Mouse (Mus musculus) heart, embryonic 16.5 days (tissue): ENCODE measurements around the gene Brk1. TPM values are rescaled to one million over a fixed set of nuclear protein-coding genes. Genes with fewer than 3 reads are reported as not detected.

Source experiments
- ATAC-seq: fragments of 200-750 bp; cut with Nextera tagmentation; replicated peaks from 2 replicates; pipeline ENCODE4 v1.8.0; 2017; ENCODE audit warnings: moderate number of reproducible peaks; ENCODE audit not compliant: insufficient read depth, low FRiP score; ENCODE audit errors: extremely low read depth
- H3K27ac ChIP-seq: fragments of 300-500 bp; sonication (generic); 2 replicates; pipeline ENCODE4 v1.5.1; 2014; ENCODE audit warnings: mild to moderate bottlenecking, low read length, control low read depth, moderate library complexity
- H3K27me3 ChIP-seq: fragments of 300-500 bp; sonication (generic); 2 replicates; pipeline ENCODE4 v1.6.1; 2014; ENCODE audit warnings: low read length, mixed read lengths; ENCODE audit not compliant: control insufficient read depth, insufficient read depth
- H3K36me3 ChIP-seq: fragments of 300-500 bp; sonication (generic); 2 replicates; pipeline ENCODE4 v1.6.1; 2014; ENCODE audit not compliant: control insufficient read depth, insufficient read depth
- H3K4me1 ChIP-seq: fragments of 300-500 bp; sonication (generic); 2 replicates; pipeline ENCODE4 v1.6.1; 2014; ENCODE audit warnings: low read length, mixed read lengths; ENCODE audit not compliant: control insufficient read depth, insufficient read depth
- H3K4me2 ChIP-seq: fragments of 300-500 bp; sonication (generic); 2 replicates; pipeline ENCODE4 v1.6.1; 2014; ENCODE audit warnings: low read depth, mild to moderate bottlenecking, control low read depth, low read length
- H3K4me3 ChIP-seq: fragments of 300-500 bp; sonication (generic); 2 replicates; pipeline ENCODE4 v1.5.1; 2014; ENCODE audit warnings: mild to moderate bottlenecking, control low read depth, low read length
- H3K9ac ChIP-seq: fragments of 300-500 bp; sonication (generic); 2 replicates; pipeline ENCODE4 v1.6.1; 2014; ENCODE audit warnings: low read length, control low read depth
- H3K9me3 ChIP-seq: fragments of 300-500 bp; sonication (generic); replicated peaks from 2 replicates; pipeline ENCODE4 v1.6.1; 2016; ENCODE audit warnings: low read length; ENCODE audit not compliant: control insufficient read depth
- WGBS: fragments of 180-500 bp; shearing (Covaris S2); extraction: QIAGEN DNeasy Blood & Tissue Kit; methylation state at CpG from one replicate; pipeline ENCODE4 v1.1.7; 2014; 5-methylcytosine and 5-hydroxymethylcytosine counted together
- polyA plus RNA-seq: library from polyadenylated mRNA; unstranded; fragments of >200 nt; fragmentation: Nextera tagmentation; extraction: Ambion mirVana; gene quantifications from 2 replicates; pipeline ENCODE4 v1.2.1, GENCODE M21; 2015

Gene Brk1
- polyA plus RNA-seq, 1 experiment from 2014 or later, result 178 TPM

GRCm38 (mm10) chr6:113653551-113653950, 49.0 kb downstream of the Brk1 start:
- no peak for ATAC-seq
- Histone ChIP-seq H3K4me1 (peaks cover 3% of the 10 kb centered on the region; the same call in 1 of the 2 replicates), H3K9me3 (no peaks in the 10 kb centered on the region), H3K9ac (no peak overlapping the region), H3K27me3 (no peaks in the 10 kb centered on the region), H3K27ac (no peak overlapping the region; the same call in 1 of the 2 replicates), H3K4me3 (no peak overlapping the region), H3K4me2 (no peak overlapping the region), H3K36me3 (no peaks in the 10 kb centered on the region)
- 87% methylated on average over 7 of the region's 7 CpGs for WGBS

- Histone ChIP-seq H3K9ac (no peak overlapping the region), H3K4me1 (peaks cover 4% of the 10 kb centered on the region), H3K9me3 (no peaks in the 10 kb centered on the region), H3K27me3 (no peaks in the 10 kb centered on the region), H3K4me2 (no peak overlapping the region), H3K36me3 (no peaks in the 10 kb centered on the region), H3K4me3 (no peak overlapping the region), H3K27ac (peak overlapping the region; percentile 24; the same call in 1 of the 2 replicates)
- ATAC-seq, result no peak
- 68% methylated on average over 8 of the region's 8 CpGs for WGBS
These were observed 49.5 kb downstream of the Brk1 start for GRCm38 (mm10) chr6:113654102-113654501.

- Histone ChIP-seq H3K27me3 (no peaks in the 10 kb centered on the region), H3K4me1 (peaks cover 11% of the 10 kb centered on the region), H3K9ac (no peak overlapping the region), H3K4me3 (no peak overlapping the region), H3K36me3 (no peaks in the 10 kb centered on the region), H3K27ac (no peak overlapping the region), H3K9me3 (no peaks in the 10 kb centered on the region), H3K4me2 (no peak overlapping the region)
- ATAC-seq, result no peak
- WGBS, result 63% methylated on average over 16 of the region's 16 CpGs
These were observed 50.3 kb downstream of the Brk1 start for GRCm38 (mm10) chr6:113654753-113655397.

GRCm38 (mm10) chr6:113655475-113655874, 50.9 kb downstream of the Brk1 start:
- Histone ChIP-seq H3K4me1 (peaks cover 17% of the 10 kb centered on the region), H3K9ac (no peak overlapping the region), H3K27me3 (no peaks in the 10 kb centered on the region), H3K4me2 (no peak overlapping the region), H3K9me3 (no peaks in the 10 kb centered on the region), H3K4me3 (no peak overlapping the region), H3K36me3 (no peaks in the 10 kb centered on the region), H3K27ac (no peak overlapping the region)
- ATAC-seq, result no peak
- WGBS, result 85% methylated on average over 3 of the region's 3 CpGs

DNA sequence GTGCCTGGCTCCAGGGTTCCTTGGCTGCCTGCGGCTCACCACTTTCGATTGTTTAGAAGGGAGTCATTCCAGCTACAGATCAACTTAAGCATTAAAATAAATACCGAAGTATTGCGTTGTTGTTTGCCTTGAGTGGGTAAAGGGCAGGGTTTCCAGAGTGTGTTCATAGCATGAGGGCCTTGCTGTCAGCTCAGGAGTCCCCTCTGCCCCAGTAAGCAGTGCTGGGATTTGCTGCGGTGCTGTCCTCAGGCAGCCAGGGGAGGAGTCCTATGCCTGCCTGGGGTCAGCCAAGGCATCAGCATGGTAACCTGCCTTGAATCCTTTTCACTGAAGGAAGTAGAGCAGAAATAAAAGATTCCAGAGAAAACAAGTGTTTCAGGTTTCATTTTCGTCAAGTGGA, 52.3 kb downstream of the Brk1 start:
- H3K27me3 ChIP-seq, result no peaks in the 10 kb centered on the region
- peaks cover 29% of the 10 kb centered on the region for H3K4me1 ChIP-seq
- ATAC-seq, result no peak
- H3K9me3 ChIP-seq, result no peaks in the 10 kb centered on the region
- H3K4me3 ChIP-seq, result no peak overlapping the region
- WGBS, result 80% methylated on average over 6 of the region's 6 CpGs
- no peak overlapping the region for H3K4me2 ChIP-seq
- no peak overlapping the region for H3K27ac ChIP-seq
- H3K9ac ChIP-seq, result no peak overlapping the region
- H3K36me3 ChIP-seq, result no peaks in the 10 kb centered on the region

DNA sequence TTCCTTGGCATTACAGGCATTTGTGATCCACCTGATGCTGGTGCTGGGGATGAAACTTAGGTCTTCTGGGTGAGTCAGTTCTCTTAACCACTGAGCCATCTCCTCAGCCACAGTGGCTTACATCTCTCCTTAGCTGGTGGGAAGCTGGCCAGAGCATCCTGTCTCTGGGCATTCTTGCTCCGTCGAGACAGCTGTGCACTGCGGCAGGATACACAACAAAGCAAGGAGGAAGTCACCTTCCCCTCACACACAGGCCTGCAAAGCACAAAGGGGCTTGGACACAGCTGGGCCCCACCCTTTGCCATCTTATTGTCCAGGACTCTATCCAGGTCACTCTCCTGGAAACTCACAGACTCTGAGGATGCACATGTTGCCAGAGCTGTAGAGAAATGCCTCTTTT, 53.7 kb downstream of the Brk1 start:
- Histone ChIP-seq H3K4me1 (peaks cover 30% of the 10 kb centered on the region), H3K4me3 (no peak overlapping the region), H3K9me3 (peaks cover 3% of the 10 kb centered on the region), H3K27ac (peak overlapping the region; percentile 44), H3K4me2 (no peak overlapping the region), H3K27me3 (no peaks in the 10 kb centered on the region), H3K36me3 (0 out of 2 replicates have a peak, but pooled peaks cover 3% of the 10 kb centered on the region), H3K9ac (no peak overlapping the region)
- ATAC-seq, result peak; percentile 33; the same call in 1 of the 2 replicates
- 44% methylated on average over 3 of the region's 3 CpGs for WGBS

GRCm38 (mm10) chr6:113659648-113660491, 55.3 kb downstream of the Brk1 start:
- peak overlapping the region; percentile 62 for H3K27ac ChIP-seq

DNA sequence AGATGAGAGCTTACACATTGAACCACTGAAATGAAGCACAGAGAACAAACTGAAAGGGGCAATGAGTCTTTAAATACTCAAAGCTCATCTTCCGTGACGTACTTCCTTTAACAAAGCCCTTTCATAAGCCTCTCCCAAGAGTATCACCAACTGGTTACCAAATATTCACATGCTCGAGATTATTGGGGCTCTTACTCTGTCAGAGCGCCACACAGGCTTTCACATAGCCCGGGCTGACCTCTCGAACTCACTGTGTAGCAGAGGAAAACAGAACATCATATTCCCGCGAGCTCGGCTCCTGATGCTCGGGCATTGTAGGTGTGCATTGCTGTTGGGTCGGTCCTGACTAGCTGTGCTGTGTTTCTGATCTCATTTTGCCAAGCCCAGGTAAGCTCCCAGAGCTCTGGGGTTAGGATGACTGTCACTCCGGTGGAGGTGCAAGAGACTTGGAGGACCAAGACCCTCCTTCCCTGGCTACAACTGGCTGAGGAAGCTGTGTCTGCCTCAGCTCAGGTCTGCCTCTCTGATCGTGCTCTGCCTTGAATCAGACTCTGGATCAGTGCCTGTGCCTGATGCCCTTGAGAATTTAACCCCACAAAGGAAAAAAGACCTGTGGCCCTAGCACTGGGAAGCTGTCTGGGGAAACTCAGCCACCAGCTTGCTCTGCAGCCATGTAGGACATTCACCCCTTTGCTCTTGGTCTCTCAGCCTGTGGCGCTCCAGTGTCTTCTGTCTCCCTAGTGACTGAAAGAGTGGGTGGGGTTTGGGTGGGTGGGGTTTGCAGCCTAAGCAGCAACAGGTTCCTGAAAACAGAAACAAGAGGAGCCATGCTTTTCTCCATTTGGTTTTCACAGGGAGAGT, 56.1 kb downstream of the Brk1 start:
- H3K27me3 ChIP-seq, result no peaks in the 10 kb centered on the region
- no peak overlapping the region for H3K9ac ChIP-seq
- no peak overlapping the region for H3K4me2 ChIP-seq
- H3K36me3 ChIP-seq, result 0 out of 2 replicates have a peak, but pooled peaks cover 3% of the 10 kb centered on the region
- no peak overlapping the region for H3K4me3 ChIP-seq
- peaks cover 3% of the 10 kb centered on the region for H3K9me3 ChIP-seq
- H3K27ac ChIP-seq, result peak overlapping the region; percentile 62
- WGBS, result 59% methylated on average over 14 of the region's 14 CpGs
- H3K4me1 ChIP-seq, result peaks cover 28% of the 10 kb centered on the region
- 0 out of 2 replicates have a peak, but pooled peaks have one; percentile 9 for ATAC-seq

More at GRCm38 (mm10) chr6:113659648-113660491, 55.3 kb downstream of the Brk1 start:
- Histone ChIP-seq H3K36me3 (0 out of 2 replicates have a peak, but pooled peaks cover 3% of the 10 kb centered on the region), H3K9me3 (peaks cover 3% of the 10 kb centered on the region), H3K4me1 (peaks cover 30% of the 10 kb centered on the region), H3K9ac (no peak overlapping the region), H3K4me3 (no peak overlapping the region), H3K4me2 (no peak overlapping the region), H3K27me3 (no peaks in the 10 kb centered on the region)
- 48% methylated on average over 8 of the region's 8 CpGs for WGBS
- ATAC-seq, result no peak; the same call in 1 of the 2 replicates
